Mouse (Mus musculus) layer of hippocampus, adult 6 months (tissue): Measurements from ENCODE around the gene Gm21394. TPM values are rescaled to one million over a fixed set of nuclear protein-coding genes. Genes with fewer than 3 reads are reported as not detected.

Source experiments
- long read RNA-seq, 2 experiments: library from polyadenylated mRNA; unstranded; transcript quantifications; one replicate each; pipeline ENCODE4 v2.0.0; 2019 to 2020
- polyA plus RNA-seq: library from polyadenylated mRNA; unstranded; fragments of <200 nt; fragmentation: Nextera tagmentation; gene quantifications from 2 replicates; pipeline ENCODE4 v1.2.3, GENCODE M21; 2021

Gm21394 gene
- not detected in 2 replicates for polyA plus RNA-seq
- long read RNA-seq, experiment 1, result 0 reads
- long read RNA-seq, experiment 2, result 0 reads

DNA sequence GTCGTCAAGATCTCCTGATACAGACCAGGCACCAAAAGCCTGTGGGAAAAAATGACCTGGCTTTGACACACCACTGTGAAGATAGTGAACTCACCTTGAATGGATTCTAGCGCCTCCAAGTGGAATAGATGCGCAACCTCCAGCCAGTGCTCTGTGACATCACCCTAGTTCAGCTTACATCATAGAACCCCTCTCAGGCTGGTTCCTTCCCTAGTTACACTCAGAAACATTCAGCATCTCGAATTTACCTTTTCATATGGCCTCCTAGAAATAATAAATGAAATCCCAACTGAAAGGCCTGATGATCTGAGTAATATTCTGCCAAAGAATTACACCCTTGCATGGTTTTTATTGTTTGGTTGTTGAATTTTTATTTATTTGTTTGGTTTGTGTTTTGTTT lies at the start of gene Gm21394:
Gene Gm21394 (minus strand): TSS at position 101 of the 400 bp plus-strand sequence.

Other genes starting within 250 kb of the Gm21394 start
- not detected in 2 replicates for gene Gm21409, start 181.8 kb upstream of the Gm21394 start, polyA plus RNA-seq